Mouse (Mus musculus) MEL-GATA-1-ER (cell line): Measurements from ENCODE around the gene Amy1.
A peak's percentile ranks its signal among the peaks of the same experiment; 100 is the strongest.
"Not testable (repeated sequence)": the region's sequence is repeated elsewhere in the genome, so short reads cannot be mapped to it uniquely, and the experiment has no call there.

Experiments used
- DNase-seq: peaks from one replicate; pipeline ENCODE4 v3.0.0-alpha.2; 2012; ENCODE audit warnings: low read depth; ENCODE audit errors: extremely low read depth

Amy1 gene

DNA sequence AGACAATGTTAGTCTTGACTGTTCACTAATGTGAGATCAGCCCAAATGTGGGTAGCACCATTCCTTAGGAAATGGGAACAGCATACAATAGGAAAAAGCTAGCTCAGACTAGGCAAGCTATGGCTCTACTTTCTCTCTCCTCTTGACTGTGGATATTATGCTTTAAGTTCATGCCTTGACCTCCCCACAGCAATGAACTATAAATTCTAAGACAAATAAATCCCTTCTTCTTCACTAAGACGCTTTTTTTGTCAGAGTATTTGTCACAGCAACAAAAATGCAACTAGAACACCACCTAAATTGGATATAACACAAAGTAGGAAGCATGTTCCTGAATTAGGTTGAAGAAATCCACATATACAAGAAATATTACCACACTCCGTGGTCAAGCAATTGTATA, at the start of gene Amy1:
Amy1 (minus strand) TSS at position 101 of the 400 bp plus-strand sequence.
- DNase-seq = no peak

DNA sequence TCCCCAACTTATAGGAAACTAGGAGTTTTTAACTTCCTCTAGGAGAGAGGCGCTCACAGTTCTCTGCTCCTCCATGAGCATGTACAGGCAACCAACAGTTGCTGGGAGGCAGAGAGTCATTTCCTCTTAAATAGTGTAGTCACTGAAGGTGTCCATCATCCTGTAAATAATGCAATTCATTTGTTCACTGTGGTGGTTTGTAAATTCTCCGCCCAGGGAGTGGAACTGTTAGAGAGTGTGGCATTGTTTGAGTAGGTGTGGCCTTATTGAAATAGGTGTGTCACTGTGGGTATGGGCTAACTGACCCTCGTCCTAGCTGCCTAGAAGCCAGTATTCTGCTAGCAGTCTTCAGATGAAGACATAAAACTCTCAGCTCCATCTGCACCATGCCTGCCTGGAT, 47.8 kb upstream of the Amy1 start:
- no peak for DNase-seq

DNA sequence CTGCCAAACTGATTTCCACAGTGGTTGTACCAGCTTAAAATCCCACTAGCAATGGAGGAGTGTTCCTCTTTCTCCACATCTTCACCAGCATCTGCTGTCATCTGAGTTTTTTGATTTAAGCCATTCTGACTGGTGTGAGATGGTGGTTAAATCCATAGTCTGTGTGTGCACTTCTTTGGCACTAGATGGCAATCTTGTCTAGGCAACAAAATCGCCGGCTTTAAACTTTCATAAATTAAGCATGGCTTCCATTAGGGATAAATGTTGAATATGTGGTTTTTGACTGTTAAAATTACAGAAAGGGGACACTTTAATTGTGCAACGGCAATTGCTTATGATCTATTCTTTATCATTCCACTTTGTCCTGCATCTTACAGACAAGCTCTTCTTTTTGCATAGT, 44.9 kb upstream of the Amy1 start:
- peak; percentile 18 for DNase-seq

DNA sequence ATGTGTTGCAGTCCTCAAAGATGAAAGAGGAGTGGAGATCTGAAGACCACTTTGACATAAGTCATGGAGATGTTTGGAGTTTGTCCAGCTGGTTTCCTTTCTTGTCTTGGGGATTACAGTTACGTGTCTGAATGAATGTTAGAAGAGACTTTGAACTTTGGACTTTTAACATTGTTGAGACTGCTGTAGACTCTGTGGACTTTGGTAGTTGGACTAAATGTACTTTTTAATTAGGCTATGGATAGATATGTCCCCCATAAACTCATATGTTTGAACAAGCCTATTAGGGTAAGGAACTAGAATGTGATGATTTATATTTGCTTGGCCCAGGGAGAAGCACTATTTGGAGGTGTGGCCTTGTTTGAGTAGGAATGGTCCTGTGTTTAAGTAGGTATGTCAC, 33.0 kb upstream of the Amy1 start:
- DNase-seq = no peak

DNA sequence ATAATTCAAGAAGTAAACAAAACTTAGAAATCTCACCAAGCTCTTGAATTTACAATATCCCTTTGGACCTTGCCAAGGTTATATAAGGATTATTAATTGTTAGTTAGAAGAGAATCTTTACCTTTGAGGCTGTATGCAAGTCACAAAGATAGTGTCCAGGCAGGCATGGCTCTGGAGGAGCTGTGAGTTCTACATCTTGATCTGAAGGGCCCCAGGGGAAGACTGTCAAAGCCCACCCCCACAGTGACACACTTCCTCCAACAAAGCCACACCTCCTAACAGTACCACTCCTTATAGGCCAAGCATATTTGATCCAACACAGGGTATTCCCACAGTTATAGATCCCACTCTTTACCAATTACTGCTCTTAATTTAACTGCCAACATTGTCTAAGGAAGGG, 27.7 kb upstream of the Amy1 start:
- DNase-seq = no peak

DNA sequence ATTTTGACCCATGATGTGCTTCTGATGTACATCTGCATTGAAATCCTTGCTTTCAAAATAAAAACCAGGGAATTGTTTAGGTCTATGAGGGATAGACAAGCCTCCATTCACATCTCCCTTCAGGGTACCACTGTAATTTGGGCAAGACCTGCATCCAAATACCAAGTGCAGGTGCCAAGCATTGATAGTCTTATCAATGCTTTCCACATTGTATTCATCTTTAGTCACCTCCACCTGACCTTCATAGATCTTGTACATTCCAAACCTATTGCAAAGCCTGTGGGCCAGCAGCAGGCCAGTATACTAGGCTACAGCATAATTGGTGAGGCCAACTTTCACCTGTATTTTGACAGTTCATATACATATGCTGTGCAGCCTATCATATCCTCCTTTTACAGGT, 25.1 kb upstream of the Amy1 start:
- no peak for DNase-seq

DNA sequence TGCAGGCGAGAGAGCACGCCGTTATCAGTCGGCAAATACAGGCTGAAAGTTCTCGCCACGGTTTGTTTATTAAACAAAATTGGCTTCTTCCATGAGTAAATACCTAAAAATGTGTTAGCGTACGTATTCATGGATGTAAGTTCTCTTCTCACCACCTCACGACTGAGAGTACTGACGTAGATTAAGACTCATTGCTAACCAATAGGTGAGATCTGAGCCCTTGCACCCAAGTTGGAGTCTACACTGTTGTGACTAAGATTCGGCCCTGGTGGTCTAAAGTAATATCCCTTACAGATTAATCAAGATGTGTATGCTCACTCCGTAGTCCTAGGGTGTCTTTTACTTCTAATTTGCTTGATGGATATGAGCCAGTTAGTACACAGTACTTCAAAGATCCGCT, 24.1 kb upstream of the Amy1 start:
- peak; percentile 71 for DNase-seq

DNA sequence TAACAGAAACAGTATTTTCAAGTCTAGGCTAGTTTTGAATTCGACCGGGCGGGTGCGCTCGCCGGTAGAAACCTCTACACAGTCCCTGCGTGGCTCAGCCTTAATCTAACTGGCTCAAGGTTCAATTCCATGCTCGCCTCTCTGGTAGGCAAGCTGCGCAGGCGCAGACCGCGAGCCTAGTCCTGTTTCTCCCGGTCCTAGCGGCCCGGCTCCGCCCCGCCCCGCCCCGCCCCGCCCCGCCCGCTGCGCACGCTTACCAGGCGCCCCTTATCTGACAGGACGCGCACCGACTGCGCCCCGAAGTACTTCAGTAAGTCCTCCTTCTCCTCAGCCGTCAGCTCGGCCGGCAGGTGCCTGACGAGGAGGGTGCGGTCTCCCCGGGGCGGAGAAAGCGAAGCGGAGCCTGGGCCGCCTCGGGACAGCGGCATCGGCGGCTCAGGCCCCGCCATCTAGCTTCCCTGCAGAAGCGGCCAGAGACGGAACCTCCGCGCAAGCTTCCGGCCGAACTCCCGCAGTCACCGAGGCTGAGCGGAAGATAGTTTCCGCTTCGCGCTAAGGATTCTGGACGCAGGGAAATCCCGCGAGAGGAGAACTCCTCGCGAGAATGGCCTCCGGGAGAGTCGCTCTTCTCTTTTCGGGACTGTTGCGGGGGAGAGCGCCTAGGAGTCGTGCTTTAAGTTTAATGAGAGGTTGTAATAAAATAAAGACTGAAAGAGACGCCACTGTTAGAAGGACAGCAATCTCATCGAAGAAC, 23.3 kb upstream of the Amy1 start, which contains the start of gene Rnpc3:
Rnpc3 (minus strand) TSS at position 544 of the 754 bp plus-strand sequence.
- peak; percentile 95 for DNase-seq

DNA sequence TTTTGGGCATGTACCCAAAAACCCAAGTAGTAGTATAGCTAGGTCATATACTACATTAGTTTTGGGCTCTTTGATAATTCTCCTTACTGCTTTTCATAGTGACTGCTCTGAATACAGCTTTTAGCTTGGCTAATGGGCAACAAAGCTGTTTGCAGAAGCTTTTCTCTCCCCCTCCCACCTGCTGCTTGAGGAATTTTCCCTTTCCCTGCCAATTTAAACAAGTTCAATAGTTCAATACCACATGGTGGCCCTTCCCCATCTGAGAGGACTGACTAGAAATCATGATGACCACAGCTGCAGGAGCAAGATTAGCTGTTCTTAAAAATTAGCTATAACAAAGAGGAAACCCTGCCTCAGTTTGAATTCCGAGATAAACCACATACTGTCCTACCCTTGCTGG, 15.7 kb downstream of the Amy1 start:
- peak; percentile 6 for DNase-seq

DNA sequence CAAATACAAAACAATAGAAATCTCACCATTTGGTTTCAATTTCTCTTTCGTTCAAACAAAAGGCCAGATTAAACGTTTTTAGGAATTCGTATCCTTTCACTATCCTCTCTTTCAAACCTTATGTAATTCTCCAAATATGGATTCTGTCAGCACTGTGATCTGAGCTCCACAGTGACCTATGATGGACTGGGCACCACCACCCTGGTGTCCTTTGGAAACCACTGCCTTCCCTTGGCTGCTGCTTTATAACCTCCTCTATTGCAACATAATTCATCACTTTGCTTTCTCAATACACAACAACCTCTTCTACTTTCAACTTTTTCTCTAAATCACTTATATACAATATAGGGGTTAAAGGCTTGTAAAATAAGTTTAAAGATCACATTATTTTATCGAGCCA, 31.9 kb downstream of the Amy1 start:
- DNase-seq = no peak

DNA sequence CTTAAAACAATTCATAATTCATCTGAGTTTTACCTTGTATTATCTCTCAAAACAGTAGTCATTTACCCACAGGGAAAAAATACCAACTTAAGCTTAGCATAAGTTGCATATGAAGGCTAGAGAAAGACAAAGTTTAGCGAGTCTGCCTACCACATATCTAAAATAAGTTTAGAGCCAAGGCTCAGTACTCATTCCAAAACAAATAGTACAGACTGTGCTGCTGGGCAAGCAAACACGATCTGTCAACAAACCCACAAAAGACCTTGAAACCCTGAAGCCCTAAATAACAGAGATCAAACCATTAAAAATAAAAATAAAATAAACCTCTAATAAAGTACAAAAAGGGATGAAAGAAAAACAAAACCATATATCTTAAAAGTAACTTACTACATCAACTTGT, 32.4 kb downstream of the Amy1 start:
- DNase-seq = no peak

DNA sequence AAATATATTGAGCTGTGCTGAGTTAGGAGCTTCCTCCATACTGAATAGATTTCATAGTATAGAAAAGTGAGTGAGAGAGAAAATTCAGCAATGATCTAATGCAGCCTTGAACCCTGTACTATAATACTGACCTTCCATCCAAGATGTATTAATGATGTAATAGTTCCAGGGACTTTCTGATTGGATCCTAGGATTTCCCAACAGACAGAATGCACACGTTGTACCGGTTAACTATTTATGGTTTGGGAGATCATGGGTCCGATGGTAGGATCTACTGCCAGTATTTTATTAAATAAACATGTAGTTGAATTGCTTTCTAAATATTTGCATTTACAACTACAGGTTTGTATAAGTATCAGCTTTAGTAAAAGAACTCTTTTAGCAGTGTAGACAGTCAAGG, 34.3 kb downstream of the Amy1 start:
- DNase-seq = no peak

DNA sequence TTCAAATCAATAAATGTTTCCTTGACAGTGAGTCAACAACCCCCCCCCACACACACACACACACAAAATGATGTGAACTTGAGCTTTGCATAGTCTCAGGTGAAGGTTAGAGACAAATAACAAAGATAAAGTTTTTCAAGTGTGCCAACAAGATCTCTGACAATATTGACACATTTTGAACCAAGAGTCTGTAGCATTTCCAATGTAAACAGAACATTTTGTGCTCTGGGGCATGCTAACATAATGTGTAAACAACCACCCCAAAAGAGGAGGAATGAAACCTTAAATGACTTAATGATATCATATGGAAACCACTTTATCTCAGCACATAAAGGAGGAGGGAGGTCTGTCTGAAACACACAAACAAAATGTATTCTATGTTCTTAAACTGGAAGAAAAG, 66.8 kb downstream of the Amy1 start:
- DNase-seq = no peak

DNA sequence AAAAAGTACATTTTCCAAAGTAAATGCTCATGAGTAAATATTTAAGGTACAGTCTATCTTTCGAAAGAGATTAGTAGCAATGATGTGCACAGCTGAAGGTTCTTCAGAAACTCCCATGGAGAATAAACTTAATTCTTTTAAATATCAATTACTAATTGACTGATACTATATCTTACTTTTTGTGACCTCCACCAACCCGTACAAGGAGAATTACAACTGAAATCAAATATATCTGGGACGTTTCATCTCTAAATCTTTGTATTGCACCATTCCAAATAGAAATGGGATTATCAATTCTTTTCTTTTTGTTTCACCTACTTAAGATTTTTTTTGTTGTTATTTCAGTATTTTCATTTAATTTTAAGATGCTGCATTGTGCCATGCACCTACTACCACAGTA, 74.2 kb downstream of the Amy1 start, which contains the start of gene Amy2a1:
Amy2a1 (minus strand) TSS at position 101 of the 400 bp plus-strand sequence.
- DNase-seq = not testable (repeated sequence)
